Mouse (Mus musculus) G1E (cell line): ENCODE results near the gene Lrig1.

ENCODE experiments used
- CTCF ChIP-seq: IDR thresholded peaks from 2 replicates; pipeline ENCODE4 v1.5.1; 2012; ENCODE audit warnings: low read depth, low read length, inconsistent platforms, mixed read lengths
- GATA1 ChIP-seq: IDR thresholded peaks from 2 replicates; pipeline ENCODE4 v1.6.1; 2012; ENCODE audit warnings: borderline replicate concordance, low read length, inconsistent platforms, mixed read lengths
- GATA2 ChIP-seq: IDR thresholded peaks from 2 replicates; pipeline ENCODE4 v1.6.1; 2012; ENCODE audit warnings: low read depth, low read length, inconsistent platforms, borderline replicate concordance
- POLR2AphosphoS5 ChIP-seq: IDR thresholded peaks from 2 replicates; pipeline ENCODE4 v1.6.1; 2012; ENCODE audit warnings: low read depth, low read length, inconsistent platforms; ENCODE audit not compliant: insufficient replicate concordance
- TAL1 ChIP-seq: conservative IDR thresholded peaks from 2 replicates; pipeline ENCODE4 v1.6.1; 2012; ENCODE audit warnings: low read depth, low read length, inconsistent platforms, mixed read lengths

- no peak for TF ChIP-seq GATA1
- no peak for TF ChIP-seq CTCF
- no peak for TF ChIP-seq TAL1
- no peak for TF ChIP-seq POLR2AphosphoS5
- no peak for TF ChIP-seq GATA2
Observed at GRCm38 (mm10) chr6:94643989-94644388, 56.0 kb downstream of the Lrig1 start.
